Mouse (Mus musculus): ENCODE results near the gene Nlk. TPM values are rescaled to one million over a fixed set of nuclear protein-coding genes. Genes with fewer than 3 reads are reported as not detected.
"Not testable (repeated sequence)": the region's sequence is repeated elsewhere in the genome, so short reads cannot be mapped to it uniquely, and the experiment has no call there.

Nlk gene
- polyA plus RNA-seq, 1 experiment from 2014 or later: 30.0 TPM

DNA sequence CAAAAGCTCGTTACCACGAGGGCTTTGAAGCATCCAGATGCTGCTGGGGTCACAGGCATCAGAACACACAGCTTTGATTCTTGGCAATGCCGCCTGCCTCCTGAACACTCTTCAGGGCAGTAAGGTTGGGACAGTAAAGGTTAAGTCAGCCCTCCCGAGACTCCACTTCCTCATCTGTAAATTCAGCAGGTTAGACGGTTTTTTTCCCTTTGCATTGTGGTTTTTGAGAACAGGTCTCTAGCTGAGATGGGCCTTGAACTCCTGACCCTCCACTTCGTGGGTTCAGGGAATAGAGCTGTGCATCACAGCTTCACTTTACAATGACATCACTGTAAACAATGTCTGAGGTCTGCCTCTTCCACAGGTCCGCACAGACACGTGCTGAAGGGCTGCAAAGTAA is 152.0 kb downstream of the Nlk start:
- Histone ChIP-seq H3K4me1 (ENCODE audit: control insufficient read depth, insufficient read depth, low read length) (peaks cover 11% of the 10 kb centered on the region), H3K27me3 (ENCODE audit: control insufficient read depth, insufficient read depth, low read length) (no peaks in the 10 kb centered on the region), H3K36me3 (ENCODE audit: control insufficient read depth, insufficient read depth, low read length) (peaks cover 41% of the 10 kb centered on the region), H3K27ac (replicated peaks; ENCODE audit: low read depth, low read length) (no peak overlapping the region), H3K9ac (replicated peaks; ENCODE audit: low read length) (no peak overlapping the region), H3K9me3 (ENCODE audit: control insufficient read depth, low read length) (no peaks in the 10 kb centered on the region), H3K4me3 (replicated peaks; ENCODE audit: low read depth, low read length) (no peak overlapping the region), H3K4me2 (ENCODE audit: low read length) (no peak overlapping the region)
- ATAC-seq (ENCODE audit: low FRiP score, low TSS enrichment) (no peak), DNase-seq (no peak)
- 86% methylated on average over 8 of the region's 8 CpGs for WGBS

DNA sequence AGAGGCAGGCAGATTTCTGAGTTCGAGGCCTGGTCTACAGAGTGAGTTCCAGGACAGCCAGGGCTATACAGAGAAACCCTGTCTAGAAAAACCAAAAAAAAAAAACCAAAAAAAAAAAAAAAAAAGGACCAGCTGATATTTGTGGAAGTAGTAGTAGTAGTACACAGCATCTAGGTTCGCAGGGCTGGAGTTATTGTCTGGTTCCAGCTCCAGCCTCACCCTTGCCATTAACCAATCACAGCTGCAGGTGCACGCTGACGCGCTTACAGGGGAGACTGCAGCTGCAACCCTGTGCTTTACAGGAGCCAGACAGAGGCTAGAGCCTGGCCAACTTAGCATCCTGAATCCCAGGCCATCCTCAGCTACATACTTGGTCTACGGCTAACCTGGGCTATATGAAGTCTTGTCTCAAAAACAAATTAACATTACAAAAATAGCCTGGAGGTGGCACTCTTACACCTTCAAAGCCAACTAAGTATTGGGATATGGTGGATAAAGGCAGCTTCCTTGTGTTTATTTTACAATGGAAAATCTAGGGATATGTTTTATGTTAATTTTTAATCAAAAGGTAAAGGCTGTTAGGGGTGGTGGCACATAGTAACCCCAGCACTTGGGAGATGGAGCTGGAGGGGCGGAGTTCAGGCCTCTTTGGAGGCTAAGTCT is 152.6 kb downstream of the Nlk start:
- Histone ChIP-seq H3K4me3 (replicated peaks; ENCODE audit: low read depth, low read length) (no peak overlapping the region), H3K4me1 (ENCODE audit: control insufficient read depth, insufficient read depth, low read length) (peaks cover 8% of the 10 kb centered on the region), H3K27ac (replicated peaks; ENCODE audit: low read depth, low read length) (no peak overlapping the region), H3K9ac (replicated peaks; ENCODE audit: low read length) (no peak overlapping the region), H3K36me3 (ENCODE audit: control insufficient read depth, insufficient read depth, low read length) (peaks cover 47% of the 10 kb centered on the region), H3K9me3 (ENCODE audit: control insufficient read depth, low read length) (no peaks in the 10 kb centered on the region), H3K27me3 (ENCODE audit: control insufficient read depth, insufficient read depth, low read length) (no peaks in the 10 kb centered on the region), H3K4me2 (ENCODE audit: low read length) (no peak overlapping the region)
- DNase-seq (peak; percentile 40), ATAC-seq (ENCODE audit: low FRiP score, low TSS enrichment) (no peak)
- 95% methylated on average over 7 of the region's 7 CpGs for WGBS

- DNase-seq: no peak
- no peak overlapping the region for H3K27ac ChIP-seq (replicated peaks; ENCODE audit: low read depth, low read length)
- H3K4me3 ChIP-seq (replicated peaks; ENCODE audit: low read depth, low read length): no peak overlapping the region
- H3K36me3 ChIP-seq (ENCODE audit: control insufficient read depth, insufficient read depth, low read length): peaks cover 57% of the 10 kb centered on the region
- no peaks in the 10 kb centered on the region for H3K27me3 ChIP-seq (ENCODE audit: control insufficient read depth, insufficient read depth, low read length)
- WGBS: 95% methylated on average over 3 of the region's 3 CpGs
- H3K9ac ChIP-seq (replicated peaks; ENCODE audit: low read length): no peak overlapping the region
- H3K9me3 ChIP-seq (ENCODE audit: control insufficient read depth, low read length): no peaks in the 10 kb centered on the region
- ATAC-seq (ENCODE audit: low FRiP score, low TSS enrichment): no peak
- H3K4me2 ChIP-seq (ENCODE audit: low read length): no peak overlapping the region
- H3K4me1 ChIP-seq (ENCODE audit: control insufficient read depth, insufficient read depth, low read length): peaks cover 10% of the 10 kb centered on the region
Measured at GRCm38 (mm10) chr11:78540358-78540757, 156.8 kb downstream of the Nlk start.

DNA sequence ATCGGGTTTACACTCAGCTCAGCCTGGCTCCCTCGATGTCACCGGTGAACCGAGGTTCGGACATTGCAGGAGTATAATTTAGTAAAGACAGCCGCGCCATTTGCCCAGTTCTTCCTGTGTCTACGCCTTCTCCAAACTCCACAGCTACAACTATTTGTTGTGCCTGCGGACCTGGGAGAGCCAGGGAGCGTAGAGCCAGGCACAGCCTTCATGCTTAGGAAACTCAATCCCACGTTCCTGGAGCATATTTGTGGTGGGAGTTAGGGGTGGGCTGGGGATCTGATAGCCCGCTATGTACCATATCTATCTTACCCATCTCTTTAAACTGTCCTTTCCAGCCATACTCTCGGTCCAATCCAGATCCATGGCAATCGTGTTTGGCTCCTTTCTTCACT is 160.5 kb downstream of the Nlk start:
- Histone ChIP-seq H3K36me3 (ENCODE audit: control insufficient read depth, insufficient read depth, low read length) (peaks cover 36% of the 10 kb centered on the region), H3K4me1 (ENCODE audit: control insufficient read depth, insufficient read depth, low read length) (peaks cover 22% of the 10 kb centered on the region), H3K9me3 (ENCODE audit: control insufficient read depth, low read length) (no peaks in the 10 kb centered on the region), H3K4me2 (ENCODE audit: low read length) (peak overlapping the region; percentile 74), H3K27me3 (ENCODE audit: control insufficient read depth, insufficient read depth, low read length) (no peaks in the 10 kb centered on the region), H3K9ac (replicated peaks; ENCODE audit: low read length) (peak overlapping the region; percentile 78), H3K4me3 (replicated peaks; ENCODE audit: low read depth, low read length) (peak overlapping the region; percentile 78), H3K27ac (replicated peaks; ENCODE audit: low read depth, low read length) (peak overlapping the region; percentile 88)
- DNase-seq: no peak
- no peak for ATAC-seq (ENCODE audit: low FRiP score, low TSS enrichment)
- WGBS: 4% methylated on average over 14 of the region's 14 CpGs

DNA sequence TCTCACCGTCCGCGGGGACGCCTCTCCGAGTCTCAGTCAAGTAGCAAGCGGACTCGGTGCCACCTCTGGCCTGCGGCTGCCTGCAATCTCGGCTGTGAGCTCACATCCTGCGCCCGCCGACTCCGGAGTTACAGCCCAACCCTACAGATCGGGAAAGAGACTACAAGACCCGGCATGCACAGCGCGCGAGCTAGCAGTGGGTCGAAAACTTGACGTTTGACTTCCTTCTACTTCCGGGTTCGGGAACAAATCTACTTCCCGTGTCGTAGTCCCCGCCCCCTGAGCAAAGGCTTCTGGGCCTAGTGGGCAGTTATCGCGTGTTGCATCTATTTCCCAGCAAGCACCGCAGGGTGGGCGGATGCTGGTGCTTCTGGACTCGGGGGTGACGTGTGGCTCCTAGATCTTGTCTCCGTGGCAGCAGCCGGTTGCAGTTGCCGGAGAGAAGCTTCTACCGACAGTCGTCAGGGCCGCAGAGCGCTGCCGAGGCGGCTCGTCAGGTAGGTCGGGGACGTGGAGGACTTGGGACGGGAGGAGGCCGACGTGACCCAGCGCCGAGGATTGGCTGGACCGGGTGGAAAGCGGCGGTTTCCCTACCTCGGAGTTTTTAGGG is 161.0 kb downstream of the Nlk start, which contains the start of the genes Tnfaip1 and Ift20:
Gene Tnfaip1 (minus strand): TSS at position 253 of the 610 bp plus-strand sequence.
Gene Ift20 (plus strand): TSS at position 282 of the 610 bp plus-strand sequence.
- DNase-seq (peak; percentile 99), ATAC-seq (ENCODE audit: low FRiP score, low TSS enrichment) (peak; percentile 97)
- Histone ChIP-seq H3K27ac (replicated peaks; ENCODE audit: low read depth, low read length) (peak within 1 kb of the TSS; percentile 88), H3K9me3 (ENCODE audit: control insufficient read depth, low read length) (no peaks in the 10 kb centered on the region), H3K4me2 (ENCODE audit: low read length) (peak within 1 kb of the TSS; percentile 74), H3K4me1 (ENCODE audit: control insufficient read depth, insufficient read depth, low read length) (peaks cover 22% of the 10 kb centered on the region), H3K27me3 (ENCODE audit: control insufficient read depth, insufficient read depth, low read length) (no peaks in the 10 kb centered on the region), H3K4me3 (replicated peaks; ENCODE audit: low read depth, low read length) (peak within 1 kb of the TSS; percentile 78), H3K9ac (replicated peaks; ENCODE audit: low read length) (peak within 1 kb of the TSS; percentile 78), H3K36me3 (ENCODE audit: control insufficient read depth, insufficient read depth, low read length) (peaks cover 32% of the 10 kb centered on the region)
- under 1% methylated on average over 52 of the region's 52 CpGs for WGBS

GRCm38 (mm10) chr11:78535376-78536079 is 161.6 kb downstream of the Nlk start:
- Histone ChIP-seq H3K9me3 (ENCODE audit: control insufficient read depth, low read length) (no peaks in the 10 kb centered on the region), H3K4me2 (ENCODE audit: low read length) (peak overlapping the region; percentile 67), H3K4me3 (replicated peaks; ENCODE audit: low read depth, low read length) (peak overlapping the region; percentile 78), H3K27ac (replicated peaks; ENCODE audit: low read depth, low read length) (peak overlapping the region; percentile 86), H3K4me1 (ENCODE audit: control insufficient read depth, insufficient read depth, low read length) (peaks cover 22% of the 10 kb centered on the region), H3K36me3 (ENCODE audit: control insufficient read depth, insufficient read depth, low read length) (peaks cover 26% of the 10 kb centered on the region), H3K9ac (replicated peaks; ENCODE audit: low read length) (peak overlapping the region; percentile 78), H3K27me3 (ENCODE audit: control insufficient read depth, insufficient read depth, low read length) (no peaks in the 10 kb centered on the region)
- peak; percentile 57 for DNase-seq
- under 1% methylated on average over 23 of the region's 23 CpGs for WGBS
- ATAC-seq (ENCODE audit: low FRiP score, low TSS enrichment): no peak; the same call in 1 of the 2 replicates

DNA sequence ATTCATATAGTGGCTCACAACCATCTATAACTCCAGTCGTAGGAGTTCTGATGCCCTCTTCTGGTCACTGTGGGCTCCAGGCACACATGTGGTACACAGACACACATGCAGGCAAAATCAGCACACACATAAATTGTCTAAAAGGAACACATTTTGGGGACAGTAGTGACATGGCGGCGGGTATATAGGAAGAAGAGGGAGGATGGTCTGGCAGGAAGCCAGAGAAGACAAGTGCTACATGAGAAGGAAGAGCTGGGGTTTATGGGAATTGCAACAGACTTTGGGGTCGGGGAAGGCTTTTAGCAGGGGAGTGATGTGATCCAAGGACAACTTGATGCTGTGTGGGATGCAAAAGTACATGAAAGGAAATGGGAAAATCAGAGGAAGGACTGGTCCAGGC is 162.7 kb downstream of the Nlk start:
- ATAC-seq (ENCODE audit: low FRiP score, low TSS enrichment) (no peak), DNase-seq (no peak)
- no peaks in the 10 kb centered on the region for H3K9me3 ChIP-seq (ENCODE audit: control insufficient read depth, low read length)
- H3K9ac ChIP-seq (replicated peaks; ENCODE audit: low read length): no peak overlapping the region
- H3K4me3 ChIP-seq (replicated peaks; ENCODE audit: low read depth, low read length): 0 out of 2 replicates have a peak overlapping the region, but pooled peaks have one; percentile 78
- H3K4me1 ChIP-seq (ENCODE audit: control insufficient read depth, insufficient read depth, low read length): peaks cover 22% of the 10 kb centered on the region
- H3K27me3 ChIP-seq (ENCODE audit: control insufficient read depth, insufficient read depth, low read length): no peaks in the 10 kb centered on the region
- peaks cover 24% of the 10 kb centered on the region for H3K36me3 ChIP-seq (ENCODE audit: control insufficient read depth, insufficient read depth, low read length)
- WGBS: 95% methylated on average over 4 of the region's 4 CpGs
- H3K4me2 ChIP-seq (ENCODE audit: low read length): peak overlapping the region; percentile 67
- no peak overlapping the region for H3K27ac ChIP-seq (replicated peaks; ENCODE audit: low read depth, low read length)

- not testable (repeated sequence) for H3K4me3 ChIP-seq (replicated peaks; ENCODE audit: low read depth, low read length); ATAC-seq (ENCODE audit: low FRiP score, low TSS enrichment); H3K4me2 ChIP-seq (ENCODE audit: low read length); H3K27ac ChIP-seq (replicated peaks; ENCODE audit: low read depth, low read length); H3K27me3 ChIP-seq (ENCODE audit: control insufficient read depth, insufficient read depth, low read length); H3K9me3 ChIP-seq (ENCODE audit: control insufficient read depth, low read length); DNase-seq; H3K9ac ChIP-seq (replicated peaks; ENCODE audit: low read length)
- peaks cover 39% of the 10 kb centered on the region for H3K36me3 ChIP-seq (ENCODE audit: control insufficient read depth, insufficient read depth, low read length)
- peaks cover 13% of the 10 kb centered on the region for H3K4me1 ChIP-seq (ENCODE audit: control insufficient read depth, insufficient read depth, low read length)
- WGBS: 91% methylated on average over 10 of the region's 10 CpGs
Measured at GRCm38 (mm10) chr11:78531515-78531914, 165.7 kb downstream of the Nlk start.

All from midbrain, embryonic 14.5 days (tissue).